In the genomic region with DNA sequence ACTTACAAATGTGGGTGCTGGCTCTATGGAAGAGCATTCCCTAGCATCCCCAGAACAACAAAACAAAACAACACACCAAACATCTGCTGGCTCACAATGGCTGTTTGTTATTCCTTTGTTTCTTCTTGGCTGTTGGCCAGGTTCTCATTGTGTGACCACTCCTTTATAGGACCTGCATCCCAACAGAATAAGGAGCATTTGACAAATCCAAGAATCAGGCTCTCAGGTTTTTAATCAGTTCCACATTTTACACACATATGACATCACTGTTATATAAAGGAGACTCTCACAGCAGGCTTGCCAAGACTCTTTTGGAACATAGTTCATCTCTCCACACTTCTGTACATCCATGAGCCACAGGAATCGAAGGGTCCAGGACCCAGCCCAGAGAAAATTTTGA, we compare ENCODE assay signal across 19 mouse cellular contexts. TPM values are rescaled to one million over a fixed set of nuclear protein-coding genes. Genes with fewer than 3 reads are reported as not detected.
DNase-seq lines count a peak whose midpoint lies in the region; ATAC-seq and TF ChIP-seq lines count a peak whose summit lies in the region.
"Had no signal": no experiment of that assay in that cellular context is flagged by ENCODE, and none has a peak within 500 bp of the region (broad histone marks: within the 10 kb centered on the region; RNA-seq: fewer than 3 reads in every experiment).

No protein-coding gene starts in this region.

- DNase-seq in forebrain, embryonic 14.5 days (ENCODE audit: low spot score): peak; percentile 8
- no peak for DNase-seq in forebrain, postnatal 0 days
- no peak for DNase-seq in left cerebral cortex, adult 2 months (ENCODE audit: extremely low spot score in 1 of 2, low spot score in 2 of 2)
- DNase-seq in left cerebral cortex, postnatal 4 days: no peak
- DNase-seq in retina, postnatal 1 day: peak; percentile 85
- no peak for DNase-seq in retina, embryonic 14.5 days (ENCODE audit: low spot score)
- DNase-seq in telencephalon, adult 2 months (ENCODE audit: low read depth, low spot score): peak; percentile 35
- DNase-seq in spleen, postnatal 36 days (ENCODE audit: low spot score in 2 of 2): no peak
- DNase-seq: adrenal gland, postnatal 10 days; cerebellum, adult 9-10 months; heart, postnatal 14 days; kidney, adult 2 months; kidney, postnatal 25 days; thymus, postnatal 4 days had no signal

- no peaks in the 10 kb centered on the region for H3K9me3 ChIP-seq in forebrain, embryonic 14.5 days (replicated peaks; ENCODE audit: control insufficient read depth, low read length)
- H3K9me3 ChIP-seq in forebrain, postnatal 0 days (ENCODE audit: low read length): no peaks in the 10 kb centered on the region
- H3K9me3 ChIP-seq: forebrain, embryonic 15.5 days; stomach, embryonic 15.5 days had no signal

- no peaks in the 10 kb centered on the region for H3K36me3 ChIP-seq in forebrain, embryonic 14.5 days (ENCODE audit: control insufficient read depth, insufficient read depth, low read length)
- no peaks in the 10 kb centered on the region for H3K36me3 ChIP-seq in forebrain, postnatal 0 days (ENCODE audit: insufficient read depth)
- H3K36me3 ChIP-seq: forebrain, embryonic 15.5 days; stomach, embryonic 15.5 days had no signal

- 56% methylated on average over 1 of the region's 1 CpGs for WGBS in forebrain, embryonic 14.5 days
- 50% methylated on average over 1 of the region's 1 CpGs for WGBS in forebrain, postnatal 0 days

- no peaks in the 10 kb centered on the region for H3K27me3 ChIP-seq in forebrain, embryonic 14.5 days (replicated peaks; ENCODE audit: control insufficient read depth, insufficient read depth, low read length)
- no peaks in the 10 kb centered on the region for H3K27me3 ChIP-seq in forebrain, postnatal 0 days (ENCODE audit: insufficient read depth, low read length)
- H3K27me3 ChIP-seq: forebrain, embryonic 15.5 days; stomach, embryonic 15.5 days had no signal

- H3K4me3 ChIP-seq in forebrain, embryonic 14.5 days (ENCODE audit: low read depth, low read length): no peak overlapping the region
- H3K4me3 ChIP-seq in forebrain, postnatal 0 days (ENCODE audit: low read depth, low read length): no peak overlapping the region
- H3K4me3 ChIP-seq in left cerebral cortex, adult 2 months: no peak overlapping the region
- H3K4me3 ChIP-seq: forebrain, embryonic 15.5 days; stomach, embryonic 15.5 days had no signal

- intact Hi-C loops in left cerebral cortex, adult 2 months (cut with DNase I): no loop called here
- intact Hi-C loops in left cerebral cortex, postnatal 4 days (cut with DNase I): no loop called here

- TF ChIP-seq CTCF in forebrain, postnatal 0 days (IDR thresholded peaks at IDR 0.05; ENCODE audit: low read depth): no peak
- no peak for TF ChIP-seq CTCF in left cerebral cortex, adult 2 months (IDR thresholded peaks at IDR 0.05)

- no peaks in the 10 kb centered on the region for H3K4me1 ChIP-seq in forebrain, embryonic 14.5 days (ENCODE audit: control insufficient read depth, insufficient read depth, low read length)
- H3K4me1 ChIP-seq in forebrain, postnatal 0 days (ENCODE audit: insufficient read depth): no peaks in the 10 kb centered on the region
- H3K4me1 ChIP-seq: forebrain, embryonic 15.5 days; stomach, embryonic 15.5 days had no signal

- no peak for ATAC-seq in forebrain, embryonic 14.5 days
- no peak for ATAC-seq in forebrain, postnatal 0 days
- ATAC-seq: forebrain, embryonic 15.5 days; hindbrain, postnatal 0 days had no signal

- no peak overlapping the region for H3K4me2 ChIP-seq in forebrain, embryonic 14.5 days (ENCODE audit: low read length)
- H3K4me2 ChIP-seq in forebrain, postnatal 0 days (ENCODE audit: low read depth): no peak overlapping the region
- H3K4me2 ChIP-seq: forebrain, embryonic 15.5 days; stomach, embryonic 15.5 days had no signal

- H3K9ac ChIP-seq in forebrain, embryonic 14.5 days (ENCODE audit: low read length): no peak overlapping the region
- H3K9ac ChIP-seq in forebrain, postnatal 0 days: no peak overlapping the region
- H3K9ac ChIP-seq: forebrain, embryonic 15.5 days; stomach, embryonic 15.5 days had no signal

- no peak overlapping the region for H3K27ac ChIP-seq in forebrain, embryonic 14.5 days (ENCODE audit: low read depth, low read length)
- no peak overlapping the region for H3K27ac ChIP-seq in forebrain, postnatal 0 days (ENCODE audit: low read depth, low read length)
- H3K27ac ChIP-seq in left cerebral cortex, adult 2 months: 0 out of 2 replicates have a peak overlapping the region, but pooled peaks have one; percentile 16
- H3K27ac ChIP-seq: forebrain, embryonic 15.5 days; hindbrain, postnatal 0 days; stomach, embryonic 15.5 days had no signal

RNA-seq across cellular contexts. Expression of gene Ubac2, which starts 9.3 kb away (rescaled TPM):
- polyA plus RNA-seq in forebrain, embryonic 14.5 days (2014; fragmentation: Nextera tagmentation; extraction: Ambion mirVana): 55.6 and 56.9 TPM in 2 replicates
- 31.6 and 41.9 TPM in 2 replicates for total RNA-seq in forebrain, postnatal 0 days (2014; rRNA removed)
- polyA plus RNA-seq in forebrain, postnatal 0 days (2015; fragmentation: Nextera tagmentation; extraction: Ambion mirVana): 52.6 and 55.9 TPM in 2 replicates
- total RNA-seq in left cerebral cortex, adult 2 months (2021): 10 to 100 TPM; 34.0 to 36.9 TPM
- 10 to 100 TPM; 24.2 to 25.3 TPM for total RNA-seq in left cerebral cortex, postnatal 4 days (2021)

RNA-seq across cellular contexts. Expression of gene Gpr18, which starts 46.5 kb away (rescaled TPM):
- polyA plus RNA-seq in forebrain, embryonic 14.5 days (2014; fragmentation: Nextera tagmentation; extraction: Ambion mirVana): not detected in 2 replicates
- total RNA-seq in forebrain, postnatal 0 days (2014; rRNA removed): not detected in 2 replicates
- polyA plus RNA-seq in forebrain, postnatal 0 days (2015; fragmentation: Nextera tagmentation; extraction: Ambion mirVana): not detected in 2 replicates
- not detected for total RNA-seq in left cerebral cortex, adult 2 months (2021)
- not detected for total RNA-seq in left cerebral cortex, postnatal 4 days (2021)
- total RNA-seq: gastrocnemius, adult 8-10 months; hindbrain, postnatal 0 days; left cerebral cortex, postnatal 10 days had no signal
- polyA plus RNA-seq: hindbrain, postnatal 0 days had no signal

Comparison
In these comparisons a context has a peak if more than half of its experiments do, and no peak if none do; other contexts are left out.
1. DNase-seq: peak in forebrain, embryonic 14.5 days (single experiment), retina, postnatal 1 day (single experiment) and telencephalon, adult 2 months (single experiment); none in forebrain, postnatal 0 days (single experiment), left cerebral cortex, adult 2 months (0 of 2), left cerebral cortex, postnatal 4 days (single experiment), retina, embryonic 14.5 days (single experiment) and spleen, postnatal 36 days (0 of 2).